Mouse (Mus musculus) intestine, embryonic 14.5 days (tissue): Measurements from ENCODE around the gene Tll1. TPM values are rescaled to one million over a fixed set of nuclear protein-coding genes. Genes with fewer than 3 reads are reported as not detected.
A peak's percentile ranks its signal among the peaks of the same experiment; 100 is the strongest.

ENCODE experiments used
- ATAC-seq: fragments of 200-750 bp; cut with Nextera tagmentation; replicated peaks from 2 replicates; pipeline ENCODE4 v1.8.0; 2017; ENCODE audit warnings: low read depth, moderate number of reproducible peaks, moderate TSS enrichment, moderate library complexity; ENCODE audit not compliant: low FRiP score, low TSS enrichment
- DNase-seq: peaks from one replicate; pipeline ENCODE4 v3.0.0-alpha.2; 2018; ENCODE audit warnings: low spot score
- H3K27ac ChIP-seq: fragments of 300-500 bp; sonication (generic); 2 replicates; pipeline ENCODE4 v1.5.1; 2014; ENCODE audit warnings: low read depth, mild to moderate bottlenecking, control low read depth
- H3K27me3 ChIP-seq: fragments of 300-500 bp; sonication (generic); replicated peaks from 2 replicates; pipeline ENCODE4 v1.6.1; 2014; ENCODE audit warnings: low read length, control low read depth; ENCODE audit not compliant: control insufficient read depth, insufficient read depth
- H3K36me3 ChIP-seq: fragments of 300-500 bp; sonication (generic); 2 replicates; pipeline ENCODE4 v1.6.1; 2014; ENCODE audit warnings: low read length, control low read depth; ENCODE audit not compliant: control insufficient read depth, insufficient read depth
- H3K4me1 ChIP-seq: fragments of 300-500 bp; sonication (generic); replicated peaks from 2 replicates; pipeline ENCODE4 v1.6.1; 2014; ENCODE audit warnings: low read length, control low read depth, mixed read lengths; ENCODE audit not compliant: control insufficient read depth, insufficient read depth
- H3K4me2 ChIP-seq: fragments of 300-500 bp; sonication (generic); 2 replicates; pipeline ENCODE4 v1.6.1; 2014; ENCODE audit warnings: low read length
- H3K4me3 ChIP-seq: fragments of 300-500 bp; sonication (generic); 2 replicates; pipeline ENCODE4 v1.5.1; 2014; ENCODE audit warnings: low read depth, low read length, control low read depth, mixed read lengths
- H3K9ac ChIP-seq: fragments of 300-500 bp; sonication (generic); 2 replicates; pipeline ENCODE4 v1.6.1; 2014; ENCODE audit warnings: mild to moderate bottlenecking, low read length
- H3K9me3 ChIP-seq: fragments of 300-500 bp; sonication (generic); 2 replicates; pipeline ENCODE4 v1.6.1; 2016; ENCODE audit warnings: low read length, control low read depth; ENCODE audit not compliant: control insufficient read depth
- WGBS: fragments of 180-500 bp; shearing (Covaris S2); extraction: QIAGEN DNeasy Blood & Tissue Kit; methylation state at CpG from one replicate; pipeline ENCODE4 v1.1.7; 2014; 5-methylcytosine and 5-hydroxymethylcytosine counted together
- polyA plus RNA-seq: library from polyadenylated mRNA; unstranded; fragments of >200 nt; fragmentation: Nextera tagmentation; extraction: Ambion mirVana; gene quantifications from 2 replicates; pipeline ENCODE4 v1.2.1, GENCODE M21; 2014

Tll1 gene
- polyA plus RNA-seq, 1 experiment from 2014 or later: 2.3 TPM

GRCm38 (mm10) chr8:64204801-64205311 is 1.2 kb downstream of the Tll1 start:
- peak overlapping the region; percentile 99 for H3K4me2 ChIP-seq
- H3K27me3 ChIP-seq: no peaks in the 10 kb centered on the region; the same call in 1 of the 2 replicates
- DNase-seq (peak; percentile 71), ATAC-seq (peak; percentile 45)
- H3K4me1 ChIP-seq: no peaks in the 10 kb centered on the region; the same call in 1 of the 2 replicates
- no peak overlapping the region for H3K27ac ChIP-seq
- peak overlapping the region; percentile 55 for H3K9ac ChIP-seq
- WGBS: 1% methylated on average over 19 of the region's 19 CpGs
- no peaks in the 10 kb centered on the region for H3K36me3 ChIP-seq
- H3K4me3 ChIP-seq: peak overlapping the region; percentile 67
- no peaks in the 10 kb centered on the region for H3K9me3 ChIP-seq

- DNase-seq: peak; percentile 66
- WGBS: 2% methylated on average over 19 of the region's 19 CpGs
- Histone ChIP-seq H3K27ac (no peak overlapping the region), H3K4me3 (peak overlapping the region; percentile 67; the same call in 1 of the 2 replicates), H3K9ac (no peak overlapping the region), H3K4me1 (no peaks in the 10 kb centered on the region; the same call in 1 of the 2 replicates), H3K4me2 (peak overlapping the region; percentile 99), H3K27me3 (no peaks in the 10 kb centered on the region; the same call in 1 of the 2 replicates), H3K9me3 (no peaks in the 10 kb centered on the region), H3K36me3 (no peaks in the 10 kb centered on the region)
- peak; percentile 69 for ATAC-seq
Observed at GRCm38 (mm10) chr8:64204167-64204566, 1.9 kb downstream of the Tll1 start.

- Histone ChIP-seq H3K4me3 (no peak overlapping the region), H3K9me3 (no peaks in the 10 kb centered on the region), H3K27ac (no peak overlapping the region), H3K27me3 (no peaks in the 10 kb centered on the region), H3K9ac (no peak overlapping the region), H3K4me1 (no peaks in the 10 kb centered on the region), H3K36me3 (no peaks in the 10 kb centered on the region), H3K4me2 (no peak overlapping the region)
- WGBS: 79% methylated on average over 2 of the region's 2 CpGs
- DNase-seq (no peak), ATAC-seq (no peak)
Observed at GRCm38 (mm10) chr8:64198326-64198725, 7.7 kb downstream of the Tll1 start.

- H3K27ac ChIP-seq: no peak overlapping the region
- H3K4me2 ChIP-seq: no peak overlapping the region
- H3K4me3 ChIP-seq: no peak overlapping the region
- DNase-seq (no peak), ATAC-seq (no peak)
- WGBS: 72% methylated on average over 2 of the region's 2 CpGs
- no peaks in the 10 kb centered on the region for H3K9me3 ChIP-seq
- no peaks in the 10 kb centered on the region for H3K4me1 ChIP-seq
- no peaks in the 10 kb centered on the region for H3K27me3 ChIP-seq
- H3K36me3 ChIP-seq: no peaks in the 10 kb centered on the region
- no peak overlapping the region for H3K9ac ChIP-seq
Observed at GRCm38 (mm10) chr8:64193421-64193820, 12.7 kb downstream of the Tll1 start.

- H3K27me3 ChIP-seq: no peaks in the 10 kb centered on the region
- 91% methylated on average over 2 of the region's 2 CpGs for WGBS
Observed at GRCm38 (mm10) chr8:64187881-64188280, 18.2 kb downstream of the Tll1 start.

GRCm38 (mm10) chr8:64176931-64177330 is 29.1 kb downstream of the Tll1 start:
- Histone ChIP-seq H3K4me3 (no peak overlapping the region), H3K27me3 (no peaks in the 10 kb centered on the region), H3K36me3 (no peaks in the 10 kb centered on the region), H3K4me2 (no peak overlapping the region), H3K4me1 (no peaks in the 10 kb centered on the region), H3K9ac (no peak overlapping the region), H3K9me3 (no peaks in the 10 kb centered on the region), H3K27ac (no peak overlapping the region)
- ATAC-seq (no peak), DNase-seq (no peak)
- 83% methylated on average over 2 of the region's 2 CpGs for WGBS

More at GRCm38 (mm10) chr8:64187881-64188280, 18.2 kb downstream of the Tll1 start:
- Histone ChIP-seq H3K9ac (no peak overlapping the region), H3K4me2 (no peak overlapping the region), H3K36me3 (no peaks in the 10 kb centered on the region), H3K9me3 (no peaks in the 10 kb centered on the region), H3K4me1 (no peaks in the 10 kb centered on the region), H3K27ac (no peak overlapping the region), H3K4me3 (no peak overlapping the region)
- no peak for DNase-seq
- ATAC-seq: no peak

GRCm38 (mm10) chr8:64174916-64175315 is 31.2 kb downstream of the Tll1 start:
- Histone ChIP-seq H3K4me1 (no peaks in the 10 kb centered on the region), H3K9ac (no peak overlapping the region), H3K4me2 (no peak overlapping the region), H3K36me3 (no peaks in the 10 kb centered on the region), H3K27me3 (no peaks in the 10 kb centered on the region), H3K27ac (no peak overlapping the region), H3K4me3 (no peak overlapping the region), H3K9me3 (no peaks in the 10 kb centered on the region)
- 88% methylated on average over 3 of the region's 3 CpGs for WGBS
- ATAC-seq (no peak), DNase-seq (no peak)

GRCm38 (mm10) chr8:64173759-64174158 is 32.3 kb downstream of the Tll1 start:
- Histone ChIP-seq H3K4me1 (no peaks in the 10 kb centered on the region), H3K27ac (no peak overlapping the region), H3K4me2 (no peak overlapping the region), H3K36me3 (no peaks in the 10 kb centered on the region), H3K9me3 (no peaks in the 10 kb centered on the region), H3K4me3 (no peak overlapping the region), H3K9ac (no peak overlapping the region), H3K27me3 (no peaks in the 10 kb centered on the region)
- DNase-seq (no peak), ATAC-seq (no peak)
- WGBS: 58% methylated on average over 2 of the region's 2 CpGs
